Mouse (Mus musculus) bone marrow, adult 2 months (tissue): ENCODE results near the gene S100a3.

Experiments used
- CTCF ChIP-seq: fragments of 200-500 bp; IDR thresholded peaks from 2 replicates; pipeline ENCODE4 v1.5.1; 2011; ENCODE audit warnings: low read length, control low read depth; ENCODE audit not compliant: control insufficient read depth, insufficient read depth
- POLR2A ChIP-seq: fragments of 200-500 bp; IDR thresholded peaks from 2 replicates; pipeline ENCODE4 v1.6.1; 2011; ENCODE audit warnings: low read depth, mild to moderate bottlenecking, control low read depth, low read length, borderline replicate concordance; ENCODE audit not compliant: control insufficient read depth

- TF ChIP-seq CTCF (no peak), POLR2A (no peak)
Observed at GRCm38 (mm10) chr3:90601486-90602110, 41.2 kb downstream of the S100a3 start, which contains the start of gene Gm42674.
